Mouse (Mus musculus) forebrain, embryonic 15.5 days (tissue): ENCODE results near the gene 4930568D16Rik. TPM values are rescaled to one million over a fixed set of nuclear protein-coding genes. Genes with fewer than 3 reads are reported as not detected.

Source experiments
- ATAC-seq: fragments of 200-750 bp; cut with Nextera tagmentation; replicated peaks from 2 replicates; pipeline ENCODE4 v1.8.0; 2017; ENCODE audit warnings: mild to moderate bottlenecking, moderate TSS enrichment, moderate library complexity
- H3K27ac ChIP-seq: fragments of 300-500 bp; sonication (generic); replicated peaks from 2 replicates; pipeline ENCODE4 v1.5.1; 2015; ENCODE audit warnings: mild to moderate bottlenecking, inconsistent platforms
- H3K27me3 ChIP-seq: fragments of 300-500 bp; sonication (generic); 2 replicates; pipeline ENCODE4 v1.6.1; 2015; ENCODE audit warnings: inconsistent platforms
- H3K36me3 ChIP-seq: fragments of 300-500 bp; sonication (generic); 2 replicates; pipeline ENCODE4 v1.6.1; 2015; ENCODE audit warnings: mild to moderate bottlenecking, inconsistent platforms
- H3K4me1 ChIP-seq: fragments of 300-500 bp; sonication (generic); 2 replicates; pipeline ENCODE4 v1.6.1; 2015; ENCODE audit warnings: inconsistent platforms
- H3K4me2 ChIP-seq: fragments of 300-500 bp; sonication (generic); replicated peaks from 2 replicates; pipeline ENCODE4 v1.6.1; 2015; ENCODE audit warnings: mild to moderate bottlenecking, inconsistent platforms
- H3K4me3 ChIP-seq: fragments of 300-500 bp; sonication (generic); 2 replicates; pipeline ENCODE4 v1.5.1; 2015; ENCODE audit warnings: mild to moderate bottlenecking, inconsistent platforms
- H3K9ac ChIP-seq: fragments of 300-500 bp; sonication (generic); replicated peaks from 2 replicates; pipeline ENCODE4 v1.6.1; 2015; ENCODE audit warnings: mild to moderate bottlenecking, inconsistent platforms
- H3K9me3 ChIP-seq: fragments of 300-500 bp; sonication (generic); 2 replicates; pipeline ENCODE4 v1.6.1; 2016; ENCODE audit warnings: inconsistent platforms
- WGBS: fragments of 180-500 bp; shearing (Covaris S2); methylation state at CpG from one replicate; pipeline ENCODE4 v1.1.7; 2015; ENCODE audit warnings: mixed read lengths; 5-methylcytosine and 5-hydroxymethylcytosine counted together
- polyA plus RNA-seq: library from polyadenylated mRNA; unstranded; fragments of >200 nt; fragmentation: Nextera tagmentation; extraction: Ambion mirVana; gene quantifications from 2 replicates; pipeline ENCODE4 v1.2.1, GENCODE M21; 2015

4930568D16Rik gene
- polyA plus RNA-seq, 1 experiment from 2014 or later, result not detected

DNA sequence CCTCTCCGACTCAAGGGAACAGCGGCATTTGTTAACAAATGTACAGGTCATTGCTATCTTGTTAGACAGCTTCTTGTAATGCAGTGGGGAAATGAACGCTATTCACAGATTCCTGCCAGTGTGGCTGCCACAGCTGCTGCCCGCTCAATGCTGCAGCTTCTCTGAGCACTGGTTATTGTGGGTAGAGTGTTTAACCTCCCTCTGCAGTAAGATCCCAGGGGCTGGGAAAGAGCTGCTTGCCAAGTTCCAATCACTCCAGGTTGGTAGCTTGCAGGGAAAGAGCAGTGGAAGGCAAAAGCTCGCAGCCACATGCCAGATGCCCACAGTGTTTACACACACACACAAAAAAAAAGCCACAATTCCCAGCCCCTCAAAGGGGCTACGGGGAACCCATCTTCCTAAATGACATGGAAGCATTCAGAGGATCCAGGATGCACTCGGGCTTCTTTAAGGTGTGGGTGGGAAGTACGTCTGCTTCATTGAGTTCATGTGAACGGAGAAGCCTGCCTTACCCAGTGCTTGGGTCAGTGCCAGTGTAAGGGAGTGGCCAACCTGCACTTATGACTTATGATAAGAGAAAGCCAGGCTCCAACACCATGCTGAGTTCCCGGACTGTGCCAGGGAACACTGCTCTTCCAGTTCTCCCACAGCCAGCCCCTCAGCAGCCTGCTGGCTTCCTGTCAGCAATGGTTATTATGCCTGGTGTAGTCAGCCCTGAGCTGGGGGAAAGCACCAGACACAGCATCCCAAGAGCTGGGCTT, 44.9 kb downstream of the 4930568D16Rik start:
- 0 out of 2 replicates have a peak overlapping the region, but pooled peaks have one; percentile 5 for H3K4me2 ChIP-seq
- H3K9ac ChIP-seq, result no peak overlapping the region
- H3K4me1 ChIP-seq, result peaks cover 17% of the 10 kb centered on the region
- no peak overlapping the region for H3K4me3 ChIP-seq
- 36% methylated on average over 10 of the region's 10 CpGs for WGBS
- peak; percentile 48 for ATAC-seq
- H3K27me3 ChIP-seq, result no peaks in the 10 kb centered on the region
- H3K36me3 ChIP-seq, result no peaks in the 10 kb centered on the region
- H3K27ac ChIP-seq, result 0 out of 2 replicates have a peak overlapping the region, but pooled peaks have one; percentile 34
- no peaks in the 10 kb centered on the region for H3K9me3 ChIP-seq

DNA sequence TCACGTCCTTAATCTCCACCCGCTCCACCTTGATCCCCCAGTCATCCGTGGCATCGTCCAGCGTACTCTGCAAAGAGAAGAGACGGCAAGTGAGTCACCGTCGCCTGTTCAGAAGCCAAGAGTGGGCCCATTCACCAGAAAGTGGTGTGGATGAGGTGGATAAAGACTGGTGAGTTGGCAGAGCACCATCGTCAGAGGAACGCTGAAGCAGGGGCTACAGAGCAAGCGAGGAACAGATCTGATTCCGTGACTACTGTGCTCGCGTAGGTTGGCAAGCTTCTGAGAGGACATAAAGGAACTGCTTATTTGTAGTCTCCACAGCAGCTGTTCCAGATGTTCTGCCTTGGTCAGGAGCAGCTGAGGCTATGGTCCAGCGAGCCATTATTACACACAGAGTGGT, 47.1 kb downstream of the 4930568D16Rik start:
- no peak overlapping the region for H3K27ac ChIP-seq
- ATAC-seq, result no peak
- no peaks in the 10 kb centered on the region for H3K36me3 ChIP-seq
- H3K9ac ChIP-seq, result no peak overlapping the region
- H3K27me3 ChIP-seq, result no peaks in the 10 kb centered on the region
- no peak overlapping the region for H3K4me2 ChIP-seq
- WGBS, result 93% methylated on average over 15 of the region's 15 CpGs
- H3K4me3 ChIP-seq, result no peak overlapping the region
- peaks cover 17% of the 10 kb centered on the region for H3K4me1 ChIP-seq
- no peaks in the 10 kb centered on the region for H3K9me3 ChIP-seq

GRCm38 (mm10) chr2:35318405-35318804, 49.1 kb downstream of the 4930568D16Rik start:
- H3K4me1 ChIP-seq, result peaks cover 17% of the 10 kb centered on the region
- no peak overlapping the region for H3K9ac ChIP-seq
- no peak overlapping the region for H3K4me2 ChIP-seq
- WGBS, result 89% methylated on average over 12 of the region's 12 CpGs
- no peak for ATAC-seq
- no peak overlapping the region for H3K4me3 ChIP-seq
- H3K27me3 ChIP-seq, result no peaks in the 10 kb centered on the region
- no peak overlapping the region for H3K27ac ChIP-seq
- H3K36me3 ChIP-seq, result no peaks in the 10 kb centered on the region
- no peaks in the 10 kb centered on the region for H3K9me3 ChIP-seq

- no peak overlapping the region for H3K4me2 ChIP-seq
- H3K9ac ChIP-seq, result no peak overlapping the region
- no peaks in the 10 kb centered on the region for H3K9me3 ChIP-seq
- H3K27me3 ChIP-seq, result no peaks in the 10 kb centered on the region
- H3K4me3 ChIP-seq, result no peak overlapping the region
- H3K4me1 ChIP-seq, result peaks cover 9% of the 10 kb centered on the region
- WGBS, result 77% methylated on average over 4 of the region's 4 CpGs
- no peak overlapping the region for H3K27ac ChIP-seq
- no peaks in the 10 kb centered on the region for H3K36me3 ChIP-seq
- ATAC-seq, result no peak
Measured at GRCm38 (mm10) chr2:35317604-35318003, 49.9 kb downstream of the 4930568D16Rik start.

DNA sequence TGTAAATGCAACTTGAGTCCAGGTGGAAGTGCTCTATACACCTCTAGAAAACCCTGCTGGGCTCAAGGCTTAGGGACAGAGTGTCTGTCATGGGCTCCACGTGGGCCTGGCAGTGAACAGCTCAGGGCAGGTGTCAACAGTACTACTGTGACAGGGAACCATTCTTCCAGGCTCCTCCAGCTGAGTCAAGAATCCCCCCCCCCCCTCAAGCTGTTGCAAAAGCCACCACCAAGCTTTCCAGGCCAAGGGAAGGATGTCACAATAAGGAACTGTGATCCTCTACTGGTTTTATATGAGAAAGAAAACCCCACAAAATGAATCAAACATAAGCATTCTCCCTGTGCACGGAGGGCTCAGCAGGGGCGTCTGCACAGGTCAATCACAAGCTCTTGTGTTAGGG, 53.2 kb downstream of the 4930568D16Rik start:
- no peak overlapping the region for H3K9ac ChIP-seq
- H3K27me3 ChIP-seq, result no peaks in the 10 kb centered on the region
- H3K27ac ChIP-seq, result no peak overlapping the region
- no peak for ATAC-seq
- H3K4me1 ChIP-seq, result no peaks in the 10 kb centered on the region
- H3K4me3 ChIP-seq, result no peak overlapping the region
- no peaks in the 10 kb centered on the region for H3K36me3 ChIP-seq
- no peak overlapping the region for H3K4me2 ChIP-seq
- WGBS, result 25% methylated on average over 3 of the region's 3 CpGs
- no peaks in the 10 kb centered on the region for H3K9me3 ChIP-seq

- Histone ChIP-seq H3K4me3 (no peak overlapping the region), H3K4me1 (no peaks in the 10 kb centered on the region), H3K9me3 (no peaks in the 10 kb centered on the region), H3K9ac (no peak overlapping the region), H3K36me3 (no peaks in the 10 kb centered on the region), H3K27me3 (no peaks in the 10 kb centered on the region), H3K4me2 (no peak overlapping the region), H3K27ac (no peak overlapping the region)
- no peak for ATAC-seq
- WGBS, result 92% methylated on average over 4 of the region's 4 CpGs
Measured at GRCm38 (mm10) chr2:35309906-35310493, 57.5 kb downstream of the 4930568D16Rik start.

GRCm38 (mm10) chr2:35308166-35308565, 59.4 kb downstream of the 4930568D16Rik start:
- no peak overlapping the region for H3K9ac ChIP-seq
- H3K36me3 ChIP-seq, result no peaks in the 10 kb centered on the region
- H3K4me1 ChIP-seq, result no peaks in the 10 kb centered on the region
- no peak overlapping the region for H3K27ac ChIP-seq
- H3K4me3 ChIP-seq, result no peak overlapping the region
- 60% methylated on average over 1 of the region's 1 CpGs for WGBS
- no peaks in the 10 kb centered on the region for H3K9me3 ChIP-seq
- ATAC-seq, result no peak
- H3K4me2 ChIP-seq, result no peak overlapping the region
- H3K27me3 ChIP-seq, result no peaks in the 10 kb centered on the region

Other genes with a start within 250 kb of the 4930568D16Rik start
- 445 and 460 TPM in 2 replicates for gene Rab14, start 166.6 kb downstream of the 4930568D16Rik start, polyA plus RNA-seq
- 18.0 and 18.1 TPM in 2 replicates for gene Gsn, start 111.3 kb downstream of the 4930568D16Rik start, polyA plus RNA-seq
- gene Stom, start 30.8 kb downstream of the 4930568D16Rik start, polyA plus RNA-seq, result 9.9 and 10.9 TPM in 2 replicates
- not detected in 2 replicates for gene 4930402F06Rik, start 29.4 kb upstream of the 4930568D16Rik start, polyA plus RNA-seq
- gene Ggta1, start 95.5 kb upstream of the 4930568D16Rik start, polyA plus RNA-seq, result 4.8 and 5.8 TPM in 2 replicates
- gene Dab2ip, start 190.5 kb upstream of the 4930568D16Rik start, polyA plus RNA-seq, result 66.6 and 97.0 TPM in 2 replicates